Mouse (Mus musculus): ENCODE results near the gene Amph.

- TF ChIP-seq ZKSCAN1 (IDR thresholded peaks at IDR 0.05; ENCODE audit: borderline replicate concordance, low read depth, low read length) = no peak
- no peak for TF ChIP-seq ELF1 (IDR thresholded peaks at IDR 0.05; ENCODE audit: low read depth, low read length)
- no peak for TF ChIP-seq ZNF384 (IDR thresholded peaks at IDR 0.05; ENCODE audit: low read depth, low read length)
- no peak for TF ChIP-seq MAX (IDR thresholded peaks at IDR 0.05; ENCODE audit: low read length)
- TF ChIP-seq POLR2A (IDR thresholded peaks at IDR 0.05; ENCODE audit: low read depth, low read length) = no peak
- TF ChIP-seq JUN (IDR thresholded peaks at IDR 0.05; ENCODE audit: insufficient read depth, low read depth, low read length) = no peak
- TF ChIP-seq SMC3 (IDR thresholded peaks at IDR 0.05; ENCODE audit: low read depth, low read length) = no peak
These were observed 104.1 kb downstream of the Amph start for GRCm38 (mm10) chr13:19052090-19052489.
